Mouse (Mus musculus) MEL (cell line): ENCODE measurements around the gene Ap3m1. TPM values are rescaled to one million over a fixed set of nuclear protein-coding genes. Genes with fewer than 3 reads are reported as not detected.

Experiments
- DNase-seq: peaks from one replicate; pipeline ENCODE4 v3.0.0; 2011; ENCODE audit warnings: low read depth, low spot score
- H3K27ac ChIP-seq: 2 replicates; pipeline ENCODE4 v1.5.1; 2012; ENCODE audit warnings: low read depth, mild to moderate bottlenecking, control low read depth, low read length, moderate library complexity; ENCODE audit not compliant: control insufficient read depth
- H3K27me3 ChIP-seq, 2 experiments: fragments of 150-350 bp in 1 of 2; sonication (generic) in 1 of 2; 2 replicates each; pipeline ENCODE4 v1.6.1; 2012; ENCODE audit warnings: low read length in 2 of 2, mild to moderate bottlenecking in 2 of 2, improper control_type of control experiment in 1 of 2, moderate library complexity in 1 of 2; ENCODE audit not compliant: insufficient read depth in 2 of 2, control insufficient read depth in 1 of 2
- H3K36me3 ChIP-seq, 2 experiments: 2 replicates each; pipeline ENCODE4 v1.6.1; 2012 to 2014; ENCODE audit warnings: low read length in 2 of 2, improper control_type of control experiment in 1 of 2, inconsistent platforms in 1 of 2, mild to moderate bottlenecking in 1 of 2; ENCODE audit not compliant: insufficient read depth in 2 of 2, control insufficient read depth in 1 of 2
- H3K4me1 ChIP-seq, 2 experiments: fragments of 150-350 bp in 1 of 2; sonication (generic) in 1 of 2; 2 replicates each; pipeline ENCODE4 v1.6.1; 2012; ENCODE audit warnings: low read length in 2 of 2, improper control_type of control experiment in 1 of 2, mild to moderate bottlenecking in 1 of 2; ENCODE audit not compliant: insufficient read depth in 2 of 2, control insufficient read depth in 1 of 2
- H3K4me3 ChIP-seq, 2 experiments: fragments of 150-350 bp in 1 of 2; sonication (generic) in 1 of 2; 2 replicates each; pipeline ENCODE4 v1.5.1; 2012; ENCODE audit warnings: low read depth in 2 of 2, low read length in 2 of 2, mild to moderate bottlenecking in 2 of 2, moderate library complexity in 2 of 2, control low read depth in 1 of 2, improper control_type of control experiment in 1 of 2; ENCODE audit not compliant: control insufficient read depth in 1 of 2, insufficient read depth in 1 of 2
- H3K79me2 ChIP-seq: 2 replicates; pipeline ENCODE4 v1.6.1; 2012; ENCODE audit warnings: mild to moderate bottlenecking, low read length, moderate library complexity; ENCODE audit not compliant: control insufficient read depth, poor library complexity, insufficient read depth
- H3K9ac ChIP-seq: 2 replicates; pipeline ENCODE4 v1.6.1; 2012; ENCODE audit warnings: low read depth, mild to moderate bottlenecking, control low read depth, low read length, moderate library complexity; ENCODE audit not compliant: control insufficient read depth, poor library complexity, severe bottlenecking
- H3K9me3 ChIP-seq: fragments of 150-350 bp; sonication (generic); replicated peaks from 2 replicates; pipeline ENCODE4 v1.6.1; 2012; ENCODE audit warnings: mild to moderate bottlenecking, low read length, improper control_type of control experiment, moderate library complexity; ENCODE audit not compliant: insufficient read depth
- BHLHE40 ChIP-seq: IDR thresholded peaks from 2 replicates; pipeline ENCODE4 v1.6.1; 2012; ENCODE audit warnings: low read depth, mild to moderate bottlenecking, inconsistent platforms, low read length, improper control_type of control experiment, borderline replicate concordance
- CHD1 ChIP-seq: IDR thresholded peaks from 2 replicates; pipeline ENCODE4 v1.6.1; 2012; ENCODE audit warnings: low read depth, mild to moderate bottlenecking, inconsistent platforms, low read length, improper control_type of control experiment
- CTCF ChIP-seq, 3 experiments: IDR thresholded peaks in 2 of 3; conservative IDR thresholded peaks in 1 of 3; 2 replicates each; pipeline ENCODE4 v1.5.1; 2011 to 2012; ENCODE audit warnings: low read length in 3 of 3, low read depth in 2 of 3, mild to moderate bottlenecking in 2 of 3, improper control_type of control experiment in 1 of 3, inconsistent platforms in 1 of 3, mixed read lengths in 1 of 3, moderate library complexity in 1 of 3; ENCODE audit not compliant: control insufficient read depth in 1 of 3, insufficient read depth in 1 of 3, poor library complexity in 1 of 3, severe bottlenecking in 1 of 3
- E2F4 ChIP-seq: IDR thresholded peaks from 2 replicates; pipeline ENCODE4 v1.6.1; 2011; ENCODE audit warnings: low read depth, low read length, improper control_type of control experiment, borderline replicate concordance
- EP300 ChIP-seq, 2 experiments: IDR thresholded peaks; 2 replicates each; pipeline ENCODE4 v1.6.1; 2011; ENCODE audit warnings: improper control_type of control experiment in 2 of 2, low read length in 2 of 2, low read depth in 1 of 2, mild to moderate bottlenecking in 1 of 2
- ETS1 ChIP-seq: IDR thresholded peaks from 2 replicates; pipeline ENCODE4 v1.6.1; 2012; ENCODE audit warnings: low read depth, mild to moderate bottlenecking, inconsistent platforms, low read length, improper control_type of control experiment, moderate library complexity
- GABPA ChIP-seq: IDR thresholded peaks from 2 replicates; pipeline ENCODE4 v1.6.1; 2012; ENCODE audit warnings: low read depth, mild to moderate bottlenecking, inconsistent platforms, low read length, improper control_type of control experiment, moderate library complexity
- GATA1 ChIP-seq: IDR thresholded peaks from 2 replicates; pipeline ENCODE4 v1.6.1; 2011; ENCODE audit warnings: low read depth, low read length, improper control_type of control experiment
- HCFC1 ChIP-seq: IDR thresholded peaks from 2 replicates; pipeline ENCODE4 v1.6.1; 2012; ENCODE audit warnings: low read depth, mild to moderate bottlenecking, inconsistent platforms, low read length, improper control_type of control experiment, moderate library complexity
- JUND ChIP-seq: IDR thresholded peaks from 2 replicates; pipeline ENCODE4 v1.6.1; 2011; ENCODE audit warnings: low read depth, mild to moderate bottlenecking, improper control_type of control experiment, low read length
- KAT2A ChIP-seq: conservative IDR thresholded peaks from 2 replicates; pipeline ENCODE4 v1.6.1; 2012; ENCODE audit warnings: low read depth, low read length, improper control_type of control experiment, inconsistent platforms
- MAFK ChIP-seq: IDR thresholded peaks from 2 replicates; pipeline ENCODE4 v1.6.1; 2011; ENCODE audit warnings: low read depth, mild to moderate bottlenecking, low read length, improper control_type of control experiment, borderline replicate concordance
- MAX ChIP-seq: IDR thresholded peaks from 2 replicates; pipeline ENCODE4 v1.6.1; 2011; ENCODE audit warnings: low read length, improper control_type of control experiment
- MAZ ChIP-seq: IDR thresholded peaks from 2 replicates; pipeline ENCODE4 v1.6.1; 2012; ENCODE audit warnings: low read depth, mild to moderate bottlenecking, inconsistent platforms, low read length, improper control_type of control experiment
- MEF2A ChIP-seq: IDR thresholded peaks from 2 replicates; pipeline ENCODE4 v1.6.1; 2014; ENCODE audit warnings: low read depth, mild to moderate bottlenecking, inconsistent platforms, low read length, improper control_type of control experiment; ENCODE audit not compliant: poor library complexity, insufficient replicate concordance, severe bottlenecking; ENCODE audit errors: extremely low read depth
- MXI1 ChIP-seq: IDR thresholded peaks from 2 replicates; pipeline ENCODE4 v1.6.1; 2011; ENCODE audit warnings: mild to moderate bottlenecking, low read depth, low read length, improper control_type of control experiment
- NELFE ChIP-seq: IDR thresholded peaks from 2 replicates; pipeline ENCODE4 v1.6.1; 2011; ENCODE audit warnings: low read depth, low read length, improper control_type of control experiment
- POLR2A ChIP-seq, 2 experiments: IDR thresholded peaks; 2 replicates each; pipeline ENCODE4 v1.6.1; 2011 to 2012; ENCODE audit warnings: low read length in 2 of 2, mild to moderate bottlenecking in 2 of 2, control low read depth in 1 of 2, improper control_type of control experiment in 1 of 2, low read depth in 1 of 2, moderate library complexity in 1 of 2; ENCODE audit not compliant: control insufficient read depth in 1 of 2, insufficient read depth in 1 of 2, poor library complexity in 1 of 2
- POLR2AphosphoS2 ChIP-seq: IDR thresholded peaks from 2 replicates; pipeline ENCODE4 v1.6.1; 2011; ENCODE audit warnings: low read length, improper control_type of control experiment
- POLR2AphosphoS5 ChIP-seq: IDR thresholded peaks from 2 replicates; pipeline ENCODE4 v1.6.1; 2012; ENCODE audit warnings: low read depth, borderline replicate concordance, mild to moderate bottlenecking, inconsistent platforms, low read length, moderate library complexity, mixed read lengths
- RAD21 ChIP-seq: IDR thresholded peaks from 2 replicates; pipeline ENCODE4 v1.6.1; 2011; ENCODE audit warnings: mild to moderate bottlenecking, low read depth, low read length, improper control_type of control experiment
- RCOR1 ChIP-seq: IDR thresholded peaks from 2 replicates; pipeline ENCODE4 v1.6.1; 2012; ENCODE audit warnings: low read depth, mild to moderate bottlenecking, inconsistent platforms, low read length, improper control_type of control experiment
- SIN3A ChIP-seq: IDR thresholded peaks from 2 replicates; pipeline ENCODE4 v1.6.1; 2012; ENCODE audit warnings: low read length, improper control_type of control experiment, inconsistent platforms
- SMC3 ChIP-seq: IDR thresholded peaks from 2 replicates; pipeline ENCODE4 v1.6.1; 2011; ENCODE audit warnings: low read depth, low read length, improper control_type of control experiment
- TAL1 ChIP-seq: IDR thresholded peaks from 2 replicates; pipeline ENCODE4 v1.6.1; 2012; ENCODE audit warnings: mild to moderate bottlenecking, inconsistent platforms, low read length, moderate library complexity, mixed read lengths
- TBP ChIP-seq: IDR thresholded peaks from 2 replicates; pipeline ENCODE4 v1.8.0; 2011; ENCODE audit warnings: low read depth, low read length, improper control_type of control experiment
- TCF12 ChIP-seq: IDR thresholded peaks from 2 replicates; pipeline ENCODE4 v1.6.1; 2014; ENCODE audit warnings: low read depth, mild to moderate bottlenecking, inconsistent platforms, low read length, improper control_type of control experiment, moderate library complexity
- UBTF ChIP-seq: IDR thresholded peaks from 2 replicates; pipeline ENCODE4 v1.6.1; 2012; ENCODE audit warnings: low read depth, mild to moderate bottlenecking, inconsistent platforms, low read length, improper control_type of control experiment, moderate library complexity, borderline replicate concordance; ENCODE audit not compliant: insufficient read depth
- USF1 ChIP-seq: IDR thresholded peaks from 2 replicates; pipeline ENCODE4 v1.6.1; 2014; ENCODE audit warnings: low read depth, mild to moderate bottlenecking, inconsistent platforms, low read length, improper control_type of control experiment, moderate library complexity
- USF2 ChIP-seq, 2 experiments: IDR thresholded peaks; 2 replicates each; pipeline ENCODE4 v1.6.1; 2011 to 2012; ENCODE audit warnings: improper control_type of control experiment in 2 of 2, low read length in 2 of 2, borderline replicate concordance in 1 of 2, inconsistent platforms in 1 of 2, low read depth in 1 of 2, mild to moderate bottlenecking in 1 of 2; ENCODE audit not compliant: insufficient read depth in 1 of 2
- ZC3H11A ChIP-seq: IDR thresholded peaks from 2 replicates; pipeline ENCODE4 v1.6.1; 2012; ENCODE audit warnings: low read depth, mild to moderate bottlenecking, inconsistent platforms, low read length, improper control_type of control experiment
- ZKSCAN1 ChIP-seq: IDR thresholded peaks from 2 replicates; pipeline ENCODE4 v1.6.1; 2012; ENCODE audit warnings: low read depth, mild to moderate bottlenecking, inconsistent platforms, low read length, improper control_type of control experiment, moderate library complexity
- ZMIZ1 ChIP-seq: IDR thresholded peaks from 2 replicates; pipeline ENCODE4 v1.6.1; 2012; ENCODE audit warnings: low read depth, mild to moderate bottlenecking, inconsistent platforms, low read length, improper control_type of control experiment, moderate library complexity
- polyA plus RNA-seq, 2 experiments: library from polyadenylated mRNA; stranded (reverse) in 1 of 2; unstranded in 1 of 2; fragments of >175 nt in 1 of 2; fragments of >200 nt in 1 of 2; gene quantifications; 2 replicates each; pipeline versions ENCODE4 v1.2.1 to v1.2.4; 2012; ENCODE audit warnings: low replicate concordance in 2 of 2, low read depth in 1 of 2; ENCODE audit not compliant: insufficient read length in 2 of 2, insufficient read depth in 1 of 2, missing spikeins in 1 of 2
- total RNA-seq: library from RNA; depleted of rRNA; stranded (reverse); fragments of 300-350 nt; gene quantifications from 2 replicates; pipeline ENCODE4 v1.2.3, GENCODE M21; 2012

Gene Ap3m1
- total and polyA plus RNA-seq, 3 experiments, result 31.8 to 47.4 TPM; not detected in 1

DNA sequence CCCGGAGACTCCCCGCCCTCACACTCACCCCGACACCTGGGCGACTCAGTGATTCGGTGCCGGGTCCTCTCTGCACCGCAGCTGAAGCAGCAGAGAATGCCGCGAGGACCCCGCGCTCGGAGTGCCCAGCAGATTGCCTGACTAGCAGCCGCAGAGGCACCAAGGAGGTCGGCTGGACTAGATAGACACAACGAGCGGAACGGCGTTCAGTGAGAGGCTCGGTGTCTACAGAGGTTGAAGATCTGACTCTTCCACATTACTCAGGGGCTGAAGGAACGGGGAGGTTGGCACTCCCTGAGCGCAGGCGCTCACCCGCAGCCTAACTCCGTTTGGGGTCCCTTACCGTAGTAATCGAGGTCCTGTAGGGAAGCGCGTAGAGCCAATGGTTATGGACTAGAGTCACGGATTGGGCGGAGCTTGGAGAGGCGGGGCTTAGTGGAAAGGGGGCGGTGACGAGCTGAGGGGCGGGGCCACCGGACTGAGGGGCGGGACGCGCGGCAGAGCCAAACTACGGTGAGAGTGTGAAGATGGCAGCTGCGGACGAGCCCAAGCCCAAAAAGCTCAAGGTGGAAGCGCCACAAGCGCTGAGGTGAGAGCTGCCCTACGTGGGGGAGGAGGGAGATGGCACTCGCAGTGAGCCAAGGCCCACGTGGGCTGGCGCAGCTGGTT, at the start of gene Ap3m1, which contains the start of gene Adk (continued):
- TF ChIP-seq ETS1, result peak; percentile 68
- peak; percentile 72; the same call in 1 of the 2 replicates for TF ChIP-seq MXI1
- no peak for TF ChIP-seq ZKSCAN1
- TF ChIP-seq TBP, result peak; percentile 63; the same call in 1 of the 2 replicates

GRCm38 (mm10) chr14:21101562-21101961, 49.3 kb upstream of the Ap3m1 start:
- no peaks in the 10 kb centered on the region for H3K9me3 ChIP-seq
- H3K79me2 ChIP-seq, result no peaks in the 10 kb centered on the region
- H3K4me1 ChIP-seq, result peaks cover 16 to 19% of the 10 kb centered on the region in 2 experiments
- peak overlapping the region; percentile 23 to 52 for H3K4me3 ChIP-seq
- H3K9ac ChIP-seq, result peak overlapping the region; percentile 55
- no peaks in the 10 kb centered on the region for H3K27me3 ChIP-seq
- DNase-seq, result peak; percentile 72
- peak overlapping the region; percentile 95 for H3K27ac ChIP-seq
- peaks cover 0 to 22% of the 10 kb centered on the region in 2 experiments for H3K36me3 ChIP-seq
- TF ChIP-seq POLR2AphosphoS2, result no peak
- TF ChIP-seq ZMIZ1, result no peak
- TF ChIP-seq CHD1, result no peak
- TF ChIP-seq GABPA, result no peak
- TF ChIP-seq MEF2A, result no peak
- TF ChIP-seq MAX, result peak; percentile 57; the same call in 1 of the 2 replicates
- TF ChIP-seq KAT2A, result no peak
- no peak for TF ChIP-seq MAZ
- TF ChIP-seq UBTF, result no peak
- peak; percentile 81 for TF ChIP-seq USF1
- no peak for TF ChIP-seq RAD21
- no peak for TF ChIP-seq TAL1
- no peak for TF ChIP-seq ZC3H11A
- no peak for TF ChIP-seq E2F4
- no peak for TF ChIP-seq TCF12
- TF ChIP-seq MAFK, result no peak
- no peak for TF ChIP-seq SMC3
- 0 out of 2 replicates have a peak, but pooled peaks have one; percentile 43 for TF ChIP-seq RCOR1
- TF ChIP-seq POLR2AphosphoS5, result no peak
- no peak for TF ChIP-seq USF2 (IDR thresholded peaks at IDR 0.05; ENCODE audit: borderline replicate concordance in 1 of 2, insufficient read depth in 1 of 2, low read depth in 1 of 2, low read length in 2 of 2)
- peak; percentile 89 for TF ChIP-seq MXI1
- peak; percentile 79 for TF ChIP-seq ETS1
- TF ChIP-seq BHLHE40, result peak; percentile 80
- peak; percentile 84 for TF ChIP-seq SIN3A
- no peak for TF ChIP-seq CTCF (IDR thresholded peaks at IDR 0.05 in 2 of 3, conservative IDR thresholded peaks at IDR 0.05 in 1 of 3; ENCODE audit: control insufficient read depth in 1 of 3, insufficient read depth in 1 of 3, low read depth in 2 of 3, low read length in 3 of 3, poor library complexity in 1 of 3, severe bottlenecking in 1 of 3)
- TF ChIP-seq EP300 (IDR thresholded peaks at IDR 0.05; ENCODE audit: low read depth in 1 of 2, low read length in 2 of 2), result peak; percentile 49 to 74; a peak in 3 of 4 replicates
- TF ChIP-seq ZKSCAN1, result no peak
- TF ChIP-seq GATA1, result peak; percentile 73
- TF ChIP-seq TBP, result 0 out of 2 replicates have a peak, but pooled peaks have one; percentile 23
- TF ChIP-seq NELFE, result no peak
- TF ChIP-seq HCFC1, result no peak
- TF ChIP-seq JUND, result no peak
- TF ChIP-seq POLR2A (IDR thresholded peaks at IDR 0.05; ENCODE audit: control insufficient read depth in 1 of 2, insufficient read depth in 1 of 2, low read depth in 1 of 2, low read length in 2 of 2, poor library complexity in 1 of 2), result 0 out of 4 replicates have a peak, but pooled peaks of 1 of the 2 experiments have one; percentile 30
